Mouse (Mus musculus): ENCODE data around the gene Col23a1.
"Not testable (repeated sequence)": the region's sequence is repeated elsewhere in the genome, so short reads cannot be mapped to it uniquely, and the experiment has no call there.

The Col23a1 gene

GRCm38 (mm10) chr11:51326908-51327307 lies 37.2 kb downstream of the Col23a1 start:
- DNase-seq (ENCODE audit: extremely low read depth, low read depth, low spot score), result no peak

DNA sequence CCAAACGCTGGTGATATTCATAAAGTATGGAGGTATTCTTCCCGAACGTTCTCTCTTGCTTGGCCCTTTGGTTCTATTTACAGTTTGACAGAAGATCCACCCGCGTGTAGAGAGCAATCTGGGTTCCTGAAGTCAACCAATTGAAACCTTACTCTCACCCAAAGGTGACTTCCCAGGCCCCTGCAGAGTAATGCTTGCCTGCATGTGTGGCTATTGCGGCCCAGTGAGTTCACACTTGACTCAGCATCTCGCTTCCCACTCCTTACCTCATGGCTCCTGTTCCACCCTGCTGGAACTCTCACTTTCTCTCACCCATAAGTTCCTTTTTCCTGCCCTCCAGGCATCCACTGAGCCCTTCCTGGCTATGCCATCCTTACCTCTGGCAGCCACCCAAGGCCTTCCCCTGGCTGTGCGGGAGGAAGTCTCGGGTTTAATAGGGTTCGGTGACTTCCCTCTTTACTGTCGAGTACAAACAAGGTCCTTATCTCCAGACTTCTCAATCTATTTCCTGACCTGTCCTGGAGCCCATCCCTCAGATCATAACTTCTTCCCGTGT lies 38.7 kb downstream of the Col23a1 start:
- no peak for DNase-seq (ENCODE audit: extremely low read depth, low read depth, low spot score)

DNA sequence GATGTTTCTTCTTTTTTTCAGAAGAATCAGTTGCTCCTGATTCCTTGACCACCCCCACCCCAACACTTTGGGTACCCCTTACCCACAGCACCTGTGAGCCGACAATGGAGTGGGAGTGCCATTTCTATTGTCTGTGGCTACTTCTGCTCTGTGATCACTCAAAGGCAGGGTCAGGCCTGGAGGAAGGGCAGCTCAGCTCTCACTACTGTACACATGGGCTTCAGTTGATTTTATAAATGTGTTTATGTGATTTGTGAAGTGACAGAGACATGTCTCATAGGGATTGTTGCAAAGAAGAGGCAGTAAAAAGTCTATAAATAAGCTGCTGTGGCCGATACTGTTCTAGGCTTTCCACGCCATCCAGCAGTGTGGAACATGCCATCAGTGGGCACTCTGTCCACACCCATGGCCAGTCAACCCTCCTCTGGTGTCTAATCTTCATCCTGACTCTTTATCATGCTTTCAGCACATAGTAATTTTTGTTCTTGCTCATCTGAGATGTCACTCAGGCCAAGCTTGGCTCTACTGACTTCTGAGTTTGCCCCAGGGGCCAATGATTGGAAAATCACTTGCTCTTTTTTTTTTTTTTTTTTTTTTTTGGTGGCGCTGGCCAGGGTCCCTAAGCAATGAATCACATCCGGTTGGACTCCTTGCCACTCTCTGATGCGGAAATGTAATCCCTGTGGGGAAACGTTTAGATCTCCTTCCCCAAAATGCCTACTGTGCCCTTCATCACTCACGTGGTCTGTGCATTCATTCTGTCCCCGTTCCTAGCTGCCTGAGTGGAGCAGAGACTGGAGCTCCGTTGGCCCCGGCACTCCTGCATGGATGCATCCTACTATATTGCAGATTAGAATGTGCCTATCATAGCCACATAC lies 40.4 kb downstream of the Col23a1 start:
- DNase-seq (ENCODE audit: extremely low read depth, low read depth, low spot score), result no peak

DNA sequence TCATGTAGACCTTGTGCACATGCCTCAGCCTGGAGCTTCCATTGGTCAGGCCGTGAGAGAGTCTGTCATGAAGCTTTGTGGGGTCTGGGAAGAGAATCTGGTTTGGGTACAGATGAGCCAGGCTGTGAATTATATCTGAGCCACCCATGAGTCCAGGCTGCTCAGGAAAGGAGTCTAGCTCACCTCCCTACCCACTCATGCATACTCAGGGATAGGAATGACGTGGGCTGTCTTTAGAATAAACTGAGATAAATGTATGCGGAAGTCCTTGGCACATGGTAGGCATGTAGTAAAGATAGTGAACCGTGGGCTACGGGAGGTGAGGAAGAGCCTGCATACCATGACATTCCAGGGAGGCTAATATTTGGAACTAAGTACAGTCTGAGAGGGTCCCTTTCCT lies 44.3 kb downstream of the Col23a1 start:
- no peak for DNase-seq (ENCODE audit: extremely low read depth, low read depth, low spot score)

DNA sequence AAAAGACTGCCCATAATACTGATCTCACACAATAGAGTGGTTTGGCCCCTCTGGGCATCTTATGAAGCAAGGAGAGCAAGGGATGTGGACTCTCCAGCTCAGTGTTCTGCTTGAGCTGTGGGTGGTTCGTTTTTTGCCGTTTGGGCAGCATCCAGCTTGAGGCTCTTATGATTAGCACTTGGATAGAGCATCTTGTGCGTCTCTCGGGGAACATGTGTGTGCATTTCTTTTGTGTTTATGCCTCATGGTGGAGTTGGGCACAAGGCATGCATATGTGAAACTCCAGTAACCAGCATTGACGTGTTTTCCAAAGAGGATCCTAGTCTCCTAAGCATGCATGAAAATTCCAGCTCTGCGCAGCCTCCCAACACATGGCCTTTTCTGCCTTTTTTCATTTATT lies 47.9 kb downstream of the Col23a1 start:
- DNase-seq (ENCODE audit: extremely low read depth, low read depth, low spot score), result no peak

- no peak for DNase-seq (ENCODE audit: extremely low read depth, low read depth, low spot score)
These were observed 48.7 kb downstream of the Col23a1 start for GRCm38 (mm10) chr11:51338416-51338815.

GRCm38 (mm10) chr11:51341091-51341490 lies 51.4 kb downstream of the Col23a1 start:
- no peak for DNase-seq (ENCODE audit: extremely low read depth, low read depth, low spot score)

- DNase-seq (ENCODE audit: extremely low read depth, low read depth, low spot score), result no peak
These were observed 53.1 kb downstream of the Col23a1 start for GRCm38 (mm10) chr11:51342776-51343175.

GRCm38 (mm10) chr11:51343312-51343711 lies 53.6 kb downstream of the Col23a1 start:
- no peak for DNase-seq (ENCODE audit: extremely low read depth, low read depth, low spot score)

- no peak for DNase-seq (ENCODE audit: extremely low read depth, low read depth, low spot score)
These were observed 54.1 kb downstream of the Col23a1 start for GRCm38 (mm10) chr11:51343728-51344289.

GRCm38 (mm10) chr11:51345481-51346465 lies 56.1 kb downstream of the Col23a1 start:
- no peak for DNase-seq (ENCODE audit: extremely low read depth, low read depth, low spot score)

GRCm38 (mm10) chr11:51347756-51348155 lies 58.0 kb downstream of the Col23a1 start:
- no peak for DNase-seq (ENCODE audit: extremely low read depth, low read depth, low spot score)

DNA sequence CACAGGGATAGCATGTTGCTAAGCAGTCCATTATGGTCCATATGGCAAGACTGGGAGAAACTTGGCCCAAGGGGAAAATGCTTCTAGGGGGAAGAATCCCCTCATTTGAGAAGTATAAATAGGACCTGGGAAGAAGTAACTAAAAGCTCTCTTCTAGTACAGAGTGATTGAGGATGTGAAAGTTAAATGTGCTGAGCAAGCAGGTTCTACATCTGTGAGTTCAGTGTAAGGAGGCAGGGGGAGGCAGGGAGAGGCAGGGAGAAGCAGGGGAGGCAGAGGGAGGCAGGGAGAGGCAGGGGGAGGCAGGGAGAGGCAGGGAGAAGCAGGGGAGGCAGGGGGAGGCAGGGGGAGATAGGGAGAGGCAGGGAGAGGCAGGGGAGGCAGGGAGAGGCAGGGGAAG lies 59.9 kb downstream of the Col23a1 start:
- DNase-seq (ENCODE audit: extremely low read depth, low read depth, low spot score), result no peak

- DNase-seq (ENCODE audit: extremely low read depth, low read depth, low spot score), result no peak
These were observed 61.4 kb downstream of the Col23a1 start for GRCm38 (mm10) chr11:51351151-51351550.

GRCm38 (mm10) chr11:51351841-51352240 lies 62.1 kb downstream of the Col23a1 start:
- no peak for DNase-seq (ENCODE audit: extremely low read depth, low read depth, low spot score)

GRCm38 (mm10) chr11:51353746-51354145 lies 64.0 kb downstream of the Col23a1 start:
- no peak for DNase-seq (ENCODE audit: extremely low read depth, low read depth, low spot score)

GRCm38 (mm10) chr11:51358981-51359380 lies 69.3 kb downstream of the Col23a1 start:
- not testable (repeated sequence) for DNase-seq (ENCODE audit: extremely low read depth, low read depth, low spot score)

DNA sequence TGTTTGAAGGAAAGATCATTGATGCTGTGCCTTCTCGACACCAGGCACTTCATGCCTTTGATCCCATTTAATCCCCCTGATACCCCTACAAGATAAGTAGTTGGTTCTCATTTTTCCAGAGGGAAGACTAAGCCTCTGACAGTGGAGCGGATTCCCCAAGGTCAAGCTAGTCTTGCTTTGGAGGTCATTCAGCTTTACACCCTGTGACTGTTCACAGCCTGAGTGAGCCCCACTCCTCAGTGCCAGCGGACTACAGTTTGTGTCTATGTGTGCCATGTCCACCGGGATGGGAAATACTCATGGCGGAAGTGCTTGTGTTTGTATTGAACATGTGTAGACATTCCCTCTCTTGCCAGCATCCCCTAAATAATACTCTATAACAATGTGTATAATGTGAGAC lies 74.6 kb downstream of the Col23a1 start:
- DNase-seq (ENCODE audit: extremely low read depth, low read depth, low spot score), result no peak

DNA sequence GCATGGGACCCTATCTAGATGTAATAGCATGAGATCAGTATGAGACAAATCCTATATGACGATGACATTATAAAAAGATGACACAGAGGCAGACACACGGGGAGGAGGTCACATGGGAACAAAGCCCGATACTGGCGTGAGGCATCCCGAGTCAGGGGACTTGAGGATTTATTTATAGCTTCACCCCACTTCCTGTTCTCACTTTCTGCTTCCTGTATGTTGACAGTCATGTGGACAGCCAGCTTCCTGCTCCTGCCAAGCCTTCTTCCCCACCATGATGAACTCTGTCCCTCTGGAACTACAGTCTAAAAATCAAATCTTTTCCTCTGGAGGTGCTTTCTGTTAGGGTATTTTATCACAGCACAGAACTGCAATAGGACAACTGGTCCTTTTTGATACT lies 77.6 kb downstream of the Col23a1 start:
- DNase-seq (ENCODE audit: extremely low read depth, low read depth, low spot score), result no peak

DNA sequence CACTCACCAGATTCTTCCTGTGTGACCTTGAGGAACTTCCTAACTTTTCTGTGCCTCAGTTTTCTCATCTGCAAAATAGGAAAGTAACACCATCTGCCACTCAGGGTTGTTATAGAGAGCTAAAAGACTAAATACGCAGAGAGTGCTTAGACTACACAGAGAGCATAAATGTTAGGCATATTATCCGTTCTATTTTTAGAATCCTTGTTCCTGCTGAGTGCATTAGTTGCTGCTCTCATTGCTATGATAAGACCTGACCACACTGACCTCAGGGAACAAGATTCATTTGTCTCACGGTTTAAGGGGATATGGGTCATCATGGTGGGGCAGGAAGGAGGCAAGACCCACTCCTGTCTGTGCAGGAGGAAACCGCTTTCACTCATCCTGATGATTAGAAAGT lies 80.6 kb downstream of the Col23a1 start:
- DNase-seq (ENCODE audit: extremely low read depth, low read depth, low spot score), result no peak

DNA sequence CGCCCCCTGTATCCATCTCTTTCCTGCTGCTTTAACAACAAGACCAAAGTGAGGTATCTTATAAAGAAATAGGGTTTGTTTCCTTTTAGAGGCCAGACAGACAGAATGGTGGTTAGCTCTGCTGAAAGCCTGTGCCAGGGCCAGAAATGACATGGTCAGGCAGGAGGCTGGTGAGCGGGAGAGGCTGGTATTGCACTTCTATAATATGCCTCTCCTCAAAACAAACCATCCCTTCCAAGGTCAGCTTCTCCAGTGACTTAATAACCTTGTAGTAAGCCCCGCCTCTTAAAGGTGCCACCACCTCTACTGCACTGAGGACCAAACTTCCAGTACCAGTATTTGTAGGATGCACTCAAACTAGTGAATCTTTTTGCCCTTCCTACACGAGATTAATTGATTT lies 81.6 kb downstream of the Col23a1 start:
- no peak for DNase-seq (ENCODE audit: extremely low read depth, low read depth, low spot score)

Data from fat pad, adult 2 months (tissue).